Mouse (Mus musculus) lung, adult 2 months (tissue): ENCODE measurements at regions not wholly inside any gene's neighbourhood (a gene's known extent, or its start where the extent isn't known, plus 50 kb on each side); places are given as distances from the start of the nearest gene placed in this dataset.
"Not testable (repeated sequence)": the region's sequence is repeated elsewhere in the genome, so short reads cannot be mapped to it uniquely, and the experiment has no call there.

ENCODE experiments used
- DNase-seq: peaks from one replicate; pipeline ENCODE4 v3.0.0; 2022
- H3K4me1 ChIP-seq: fragments of 200-500 bp; 2 replicates; pipeline ENCODE4 v1.6.1; 2011; ENCODE audit warnings: low read length; ENCODE audit not compliant: control insufficient read depth, insufficient read depth
- H3K4me3 ChIP-seq: fragments of 200-500 bp; replicated peaks from 2 replicates; pipeline ENCODE3; 2011; ENCODE audit warnings: low read depth, mild to moderate bottlenecking, control low read depth, low read length; ENCODE audit errors: extremely low read depth
- CTCF ChIP-seq: fragments of 200-500 bp; IDR thresholded peaks from 2 replicates; pipeline ENCODE4 v1.5.1; 2011; ENCODE audit warnings: mild to moderate bottlenecking, low read length, control low read depth; ENCODE audit not compliant: insufficient read depth
- POLR2A ChIP-seq: fragments of 200-500 bp; IDR thresholded peaks from 2 replicates; pipeline ENCODE4 v1.6.1; 2011; ENCODE audit warnings: low read depth, mild to moderate bottlenecking, control low read depth, low read length, borderline replicate concordance; ENCODE audit errors: extremely low read depth
- WGBS: fragments of 180-500 bp; shearing (Covaris S2); methylation state at CpG from one replicate; pipeline ENCODE4 v1.1.7; 2018; 5-methylcytosine and 5-hydroxymethylcytosine counted together

DNA sequence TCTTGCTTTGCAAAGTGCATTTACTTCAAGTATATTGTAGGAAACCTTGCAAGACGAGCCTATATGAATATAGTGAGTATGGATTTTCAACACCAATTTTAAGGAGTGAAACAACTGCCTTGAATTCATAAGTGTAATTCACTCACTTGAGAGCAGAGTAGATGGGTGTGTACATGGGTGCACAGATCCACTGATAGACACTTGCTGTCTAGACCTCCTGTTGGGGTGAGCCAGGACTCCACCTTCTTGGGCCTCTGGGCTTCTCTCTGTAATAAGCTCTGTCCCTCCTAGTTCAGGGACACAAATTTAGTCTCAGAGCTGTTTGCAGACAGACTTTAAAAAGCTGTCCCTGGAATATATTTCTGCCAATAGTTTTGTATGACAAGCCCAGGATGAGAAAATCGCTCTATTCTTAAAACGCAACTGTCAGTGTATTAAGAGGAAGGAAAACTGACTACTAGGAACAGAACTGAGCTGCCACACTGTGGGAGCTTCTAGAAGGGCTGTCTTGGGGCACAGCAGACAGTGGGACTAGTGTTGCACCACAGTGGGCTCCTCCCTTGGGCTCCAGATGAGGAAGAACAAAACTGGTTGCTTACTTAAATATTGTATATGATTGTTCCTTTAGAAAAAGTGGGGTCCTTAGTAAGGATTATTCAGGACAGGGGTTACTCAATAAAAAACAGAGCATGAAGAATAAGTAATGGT, 395.7 kb upstream of the Id2 start:
- WGBS, result 73% methylated on average over 3 of the region's 3 CpGs
- no peak for DNase-seq
- H3K4me3 ChIP-seq, result no peak overlapping the region
- TF ChIP-seq POLR2A (no peak), CTCF (no peak)
- no peaks in the 10 kb centered on the region for H3K4me1 ChIP-seq

DNA sequence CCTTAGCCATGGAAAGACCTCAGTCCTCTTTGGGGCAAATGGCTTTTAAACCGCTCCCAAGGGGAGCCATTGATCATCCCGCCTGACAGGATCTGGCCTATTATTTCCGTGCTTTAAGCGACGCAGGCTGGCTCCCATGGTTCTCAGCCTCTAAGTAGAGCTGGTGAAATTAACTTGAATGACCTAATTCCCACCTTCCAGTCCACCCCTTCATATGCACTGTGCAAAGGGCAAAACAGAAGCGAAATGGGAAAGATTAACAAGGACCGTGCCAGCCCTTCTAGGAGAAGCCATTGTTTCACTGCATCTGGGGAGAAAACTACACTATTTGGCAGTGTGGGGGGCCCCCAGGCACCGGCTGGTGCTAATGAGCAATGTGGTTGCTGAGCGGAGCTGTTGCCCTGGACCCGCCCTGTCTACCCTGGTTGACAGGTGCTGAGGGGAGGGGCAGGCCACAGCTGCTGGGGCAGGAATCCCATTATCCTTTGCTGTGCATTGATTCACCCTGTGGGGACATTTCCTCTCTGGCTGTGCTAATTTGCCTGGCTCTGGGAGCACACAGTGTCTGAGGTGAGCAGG, 378.3 kb upstream of the Id2 start:
- H3K4me1 ChIP-seq, result no peaks in the 10 kb centered on the region
- no peak for TF ChIP-seq POLR2A
- DNase-seq, result no peak
- WGBS, result 37% methylated on average over 10 of the region's 10 CpGs
- no peak overlapping the region for H3K4me3 ChIP-seq

DNA sequence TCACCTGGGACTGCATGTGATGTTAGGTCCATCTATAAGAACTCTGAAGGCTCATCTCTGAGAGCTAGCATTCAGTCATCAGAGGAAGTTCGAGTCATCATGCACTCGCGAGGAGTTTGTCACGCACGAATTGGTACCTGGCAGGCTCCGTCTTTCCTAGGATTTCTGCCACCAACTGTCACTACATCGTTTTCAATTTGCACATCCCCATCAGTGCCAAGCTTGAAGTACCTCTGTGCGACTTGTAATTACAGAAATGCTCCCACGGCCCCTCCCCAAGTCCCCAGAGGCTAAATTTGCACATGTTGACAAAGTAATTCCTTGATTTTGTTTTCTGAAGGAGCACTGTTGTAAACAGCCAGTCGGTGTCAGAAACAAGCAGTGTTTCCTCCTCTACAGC, 372.2 kb upstream of the Id2 start:
- Histone ChIP-seq H3K4me3 (no peak overlapping the region), H3K4me1 (no peaks in the 10 kb centered on the region)
- TF ChIP-seq POLR2A, result no peak
- no peak for TF ChIP-seq CTCF
- no peak for DNase-seq
- 84% methylated on average over 10 of the region's 10 CpGs for WGBS

DNA sequence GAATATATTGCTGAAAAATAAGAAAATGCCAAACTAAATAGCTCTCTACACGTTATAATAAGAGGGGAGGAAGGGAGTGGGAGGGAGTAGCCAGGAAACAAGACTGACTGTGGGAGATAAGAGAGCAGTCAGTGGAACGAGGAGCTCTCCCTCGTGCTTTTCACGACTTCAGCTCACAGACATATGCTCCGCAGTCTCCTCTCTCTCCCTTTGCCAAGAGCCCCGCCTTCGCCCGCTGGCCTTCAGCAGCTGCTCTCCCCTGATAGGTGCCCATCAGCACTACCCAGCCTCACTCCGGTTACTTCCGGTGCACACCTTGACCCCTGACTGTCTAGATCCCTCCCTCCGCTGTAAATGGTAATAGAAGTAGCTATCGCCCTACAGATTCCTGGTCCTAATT, 370.8 kb upstream of the Id2 start:
- WGBS, result 50% methylated on average over 12 of the region's 12 CpGs
- H3K4me1 ChIP-seq, result no peaks in the 10 kb centered on the region
- DNase-seq, result no peak
- TF ChIP-seq CTCF (no peak), POLR2A (no peak)
- H3K4me3 ChIP-seq, result no peak overlapping the region

DNA sequence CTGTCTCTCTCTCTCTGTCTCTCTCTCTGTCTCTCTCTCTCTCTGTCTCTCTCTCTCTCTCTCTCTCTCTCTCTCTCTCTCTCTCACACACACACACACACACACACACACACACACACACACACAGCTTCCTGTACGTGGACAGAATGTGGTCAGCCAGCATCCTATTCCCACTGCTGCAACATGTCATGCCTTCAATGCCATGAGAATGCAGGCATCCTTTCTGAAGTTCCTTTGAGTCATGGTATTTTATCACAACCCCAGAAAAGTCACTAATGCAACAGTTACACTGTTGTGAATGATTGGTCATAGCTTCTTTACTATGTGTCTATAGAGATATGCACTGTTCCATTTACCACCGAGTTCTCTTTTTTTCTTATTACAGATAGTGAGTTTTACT, 365.8 kb upstream of the Id2 start:
- 60% methylated on average over 2 of the region's 2 CpGs for WGBS
- H3K4me1 ChIP-seq, result not testable (repeated sequence)

DNA sequence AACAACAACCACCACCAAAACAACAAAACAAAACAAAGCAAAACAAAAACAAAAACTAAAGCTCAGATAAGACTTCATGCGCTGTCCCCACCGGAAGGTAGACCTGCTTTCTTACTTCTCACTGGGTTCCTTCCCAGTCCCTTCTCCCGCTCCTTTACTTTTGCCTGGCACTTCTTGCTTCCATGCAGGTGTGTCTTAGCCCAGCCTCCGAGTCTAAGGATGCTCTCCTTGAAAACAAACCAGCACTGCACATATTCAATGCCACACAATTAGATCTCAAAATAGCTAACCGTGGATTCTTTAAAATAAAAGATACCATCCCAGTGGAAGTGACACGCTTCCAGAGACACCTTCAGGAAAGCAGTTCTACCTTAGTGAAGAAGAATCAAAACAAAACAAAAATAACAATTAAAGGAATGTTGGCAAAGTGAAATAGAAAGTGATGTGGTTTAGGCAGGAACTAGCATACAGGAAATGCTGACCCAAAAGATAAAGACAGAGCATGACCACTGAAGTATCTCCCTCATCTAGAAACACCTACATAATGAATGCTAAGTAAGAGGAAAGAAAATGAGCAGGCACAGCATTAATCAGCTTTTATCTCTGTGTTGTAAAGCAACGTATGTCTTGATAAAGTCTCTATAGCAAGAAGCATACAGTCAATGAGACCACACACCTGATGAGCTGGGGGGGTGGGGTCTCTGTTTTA, 358.5 kb upstream of the Id2 start:
- no peak for DNase-seq
- no peaks in the 10 kb centered on the region for H3K4me1 ChIP-seq
- no peak overlapping the region for H3K4me3 ChIP-seq
- TF ChIP-seq POLR2A (no peak), CTCF (no peak)
- WGBS, result 74% methylated on average over 7 of the region's 7 CpGs

More for the DNA sequence above, 365.8 kb upstream of the Id2 start:
- DNase-seq, H3K4me3 ChIP-seq: not testable (repeated sequence)

DNA sequence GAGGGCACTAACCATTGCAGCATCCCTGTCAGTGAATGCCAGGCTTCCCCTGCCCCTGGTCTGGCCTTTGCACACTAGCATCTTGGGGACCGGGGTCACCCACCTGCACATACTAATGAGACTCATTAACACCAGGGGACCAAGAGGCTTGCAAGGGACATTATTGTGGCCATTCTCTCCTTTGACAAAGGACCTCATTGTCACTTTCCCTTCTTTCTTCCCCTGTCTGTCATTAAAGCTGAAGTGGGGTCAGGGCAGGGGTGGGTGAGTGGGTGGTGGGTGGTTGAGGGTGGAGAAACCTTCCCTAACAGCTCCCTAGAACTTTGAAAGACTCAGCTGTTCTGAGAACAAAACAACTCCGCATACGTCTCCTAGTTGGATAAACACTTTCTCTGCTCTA, 356.4 kb upstream of the Id2 start:
- no peaks in the 10 kb centered on the region for H3K4me1 ChIP-seq
- 77% methylated on average over 3 of the region's 3 CpGs for WGBS
- no peak overlapping the region for H3K4me3 ChIP-seq
- no peak for TF ChIP-seq POLR2A
- no peak for TF ChIP-seq CTCF
- DNase-seq, result no peak

DNA sequence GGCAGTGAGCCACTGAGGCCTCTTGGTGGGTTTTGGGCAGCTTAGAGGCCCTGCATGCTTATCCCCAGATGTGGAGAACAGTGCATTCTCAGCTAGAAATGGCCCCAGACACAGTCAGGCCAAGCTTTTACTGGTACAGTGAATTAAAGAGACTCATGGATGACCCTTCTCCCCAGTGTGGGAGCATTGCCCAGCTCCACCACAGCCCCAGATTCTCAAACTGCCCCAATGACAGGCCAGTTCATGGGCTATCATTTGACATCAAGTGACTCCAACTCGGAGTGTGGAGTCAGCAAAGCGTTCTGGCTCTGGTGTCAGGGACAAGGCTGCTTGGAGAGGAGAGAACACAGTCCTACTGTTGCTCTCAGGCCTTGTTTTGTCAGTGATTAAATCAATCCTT, 354.2 kb upstream of the Id2 start:
- Histone ChIP-seq H3K4me1 (no peaks in the 10 kb centered on the region), H3K4me3 (no peak overlapping the region)
- 72% methylated on average over 2 of the region's 2 CpGs for WGBS
- TF ChIP-seq CTCF, result no peak
- no peak for TF ChIP-seq POLR2A
- no peak for DNase-seq

DNA sequence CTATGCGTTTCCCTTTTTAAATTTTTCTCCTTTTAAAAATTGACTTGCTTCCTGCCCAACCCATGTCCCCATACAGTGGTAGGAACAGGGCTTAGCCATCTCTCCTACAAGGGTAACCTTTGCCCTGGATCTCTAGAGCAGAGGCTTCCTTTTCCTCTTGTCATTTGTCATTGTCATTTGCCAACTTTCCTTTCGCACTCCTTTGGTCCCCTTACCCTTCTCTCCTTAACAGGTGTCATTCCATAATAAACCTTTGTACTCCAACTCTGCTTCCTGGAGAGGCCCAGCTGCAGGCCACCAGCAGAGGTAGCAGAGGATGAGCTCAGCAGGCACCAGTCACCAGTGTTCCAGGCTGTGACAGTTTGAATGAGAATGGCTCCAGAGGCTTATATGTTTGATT, 347.4 kb upstream of the Id2 start:
- H3K4me1 ChIP-seq, result no peaks in the 10 kb centered on the region
- DNase-seq, result no peak
- no peak overlapping the region for H3K4me3 ChIP-seq
- TF ChIP-seq CTCF, result no peak
- WGBS, result 68% methylated on average over 2 of the region's 2 CpGs

DNA sequence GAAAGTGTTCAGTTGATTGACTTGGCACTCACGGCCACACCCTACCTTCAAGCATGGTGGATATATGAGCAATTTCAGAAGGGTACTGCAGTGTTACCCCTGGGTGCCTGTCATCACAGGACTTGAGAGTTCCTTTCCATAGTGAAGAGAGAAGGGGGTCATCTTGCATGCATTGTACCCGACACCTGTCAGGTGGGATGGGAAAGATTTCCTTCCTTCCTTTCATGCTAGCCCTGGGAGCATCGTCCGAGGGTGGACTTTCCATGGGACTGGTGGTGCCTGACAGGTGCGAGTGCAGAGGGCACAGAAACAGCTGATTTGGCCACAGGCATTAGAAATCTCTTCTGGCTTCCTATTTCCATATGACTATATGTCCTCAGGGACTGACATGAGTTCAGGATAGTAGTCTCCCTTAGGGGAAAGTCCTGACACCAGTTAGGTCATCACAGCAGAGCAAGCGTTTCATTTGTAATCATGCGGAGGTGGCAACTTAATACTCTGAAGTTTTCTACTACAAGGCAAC, 342.1 kb upstream of the Id2 start:
- Histone ChIP-seq H3K4me1 (no peaks in the 10 kb centered on the region), H3K4me3 (no peak overlapping the region)
- WGBS, result 90% methylated on average over 7 of the region's 7 CpGs
- no peak for TF ChIP-seq CTCF
- TF ChIP-seq POLR2A, result no peak
- no peak for DNase-seq
